10 mouse cellular contexts compared by ENCODE assay signal in the genomic region with DNA sequence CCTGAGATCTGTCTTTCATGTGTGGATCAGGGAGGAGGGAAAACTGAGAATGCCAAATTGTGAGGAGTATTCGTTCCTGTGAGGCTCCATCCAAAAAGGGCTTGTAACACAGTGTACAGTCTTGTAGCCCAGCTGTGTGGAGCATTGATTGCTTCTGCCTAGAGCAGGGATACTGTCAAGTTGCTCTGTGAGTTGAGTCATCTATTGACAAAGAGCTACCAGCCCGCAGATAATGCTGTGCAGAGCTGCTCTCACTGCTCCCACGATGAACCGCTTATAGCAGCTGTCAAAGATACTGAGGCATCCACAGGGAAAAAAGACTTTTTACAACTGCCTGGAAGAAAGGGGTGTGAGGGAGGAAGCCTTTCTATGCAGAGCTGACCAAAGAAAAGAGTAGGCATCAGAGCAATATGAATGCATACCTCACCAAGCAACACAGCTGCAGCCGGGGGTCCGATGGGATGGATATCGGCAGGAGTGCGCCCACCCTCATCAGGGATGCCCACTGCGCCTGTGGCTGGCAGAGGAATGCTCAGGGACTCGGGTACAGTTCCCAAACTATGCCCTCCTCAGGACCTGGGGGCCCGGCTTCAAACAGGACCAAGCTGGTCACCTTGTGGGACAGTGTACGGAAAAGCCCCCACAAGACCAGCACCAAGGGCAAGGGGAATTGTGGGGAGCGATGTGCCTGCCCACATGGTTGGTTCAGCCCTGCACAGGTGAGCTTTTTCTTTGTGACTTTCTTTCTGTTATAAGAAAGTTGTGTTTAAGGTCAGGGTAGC.
A peak's percentile ranks its signal among the peaks of the same experiment; 100 is the strongest.
DNase-seq lines count a peak whose midpoint lies in the region; ATAC-seq and TF ChIP-seq lines count a peak whose summit lies in the region.
"Had no signal": no experiment of that assay in that cellular context is flagged by ENCODE, and none has a peak within 500 bp of the region (broad histone marks: within the 10 kb centered on the region; RNA-seq: fewer than 3 reads in every experiment).

No protein-coding gene starts in this region.

- no peak overlapping the region for H3K27ac ChIP-seq in liver, postnatal 0 days (ENCODE audit: low read depth)
- H3K27ac ChIP-seq: heart, embryonic 10.5 days; liver, embryonic 12.5 days had no signal

- no peak overlapping the region for H3K4me3 ChIP-seq in liver, postnatal 0 days (ENCODE audit: low read depth, low read length)
- H3K4me3 ChIP-seq: heart, embryonic 10.5 days; liver, embryonic 12.5 days had no signal

- no peaks in the 10 kb centered on the region for H3K9me3 ChIP-seq in liver, postnatal 0 days (ENCODE audit: low read length)
- H3K9me3 ChIP-seq: heart, embryonic 10.5 days; liver, embryonic 12.5 days had no signal

- no peaks in the 10 kb centered on the region for H3K36me3 ChIP-seq in liver, postnatal 0 days (replicated peaks; ENCODE audit: insufficient read depth, low read length)
- H3K36me3 ChIP-seq: heart, embryonic 10.5 days; liver, embryonic 12.5 days had no signal

- H3K4me2 ChIP-seq in liver, postnatal 0 days (ENCODE audit: low read depth, low read length) = no peak overlapping the region
- H3K4me2 ChIP-seq: liver, embryonic 12.5 days had no signal

- in situ Hi-C loops in Patski (cut with MboI; ENCODE audit: low pct_unique_long_range_greater_than_20kb) = no loop called here

- H3K4me1 ChIP-seq in liver, postnatal 0 days (ENCODE audit: insufficient read depth) = no peaks in the 10 kb centered on the region
- H3K4me1 ChIP-seq: heart, embryonic 10.5 days; liver, embryonic 12.5 days had no signal

- no peak for TF ChIP-seq CTCF in Patski (IDR thresholded peaks at IDR 0.05)
- TF ChIP-seq CTCF in liver, postnatal 0 days (IDR thresholded peaks at IDR 0.05; ENCODE audit: low read depth) = no peak

- no peak for TF ChIP-seq EP300 in liver, postnatal 0 days (IDR thresholded peaks at IDR 0.05; ENCODE audit: low read depth)

- H3K9ac ChIP-seq in liver, postnatal 0 days (replicated peaks) = no peak overlapping the region
- H3K9ac ChIP-seq: liver, embryonic 12.5 days had no signal

- 68% methylated on average over 13 of the region's 13 CpGs for WGBS in liver, postnatal 0 days (ENCODE audit: insufficient replicate concordance)

- CTCF ChIA-PET in Patski (lab: Charles Lee) = interaction anchor here (1.8 kb wide), 1 partner anchor 7 kb away, joined by 4 read pairs; no protein-coding TSS in a partner anchor

- peaks cover 31% of the 10 kb centered on the region for H3K27me3 ChIP-seq in Patski
- no peaks in the 10 kb centered on the region for H3K27me3 ChIP-seq in liver, postnatal 0 days (ENCODE audit: insufficient read depth, low read length)
- H3K27me3 ChIP-seq: liver, embryonic 12.5 days had no signal

- ATAC-seq in Patski = peak; percentile 35
- no peak for ATAC-seq in liver, postnatal 0 days
- ATAC-seq: liver, embryonic 12.5 days had no signal

- POLR2A ChIA-PET in Patski (lab: Charles Lee) = interaction anchor here (0.5 kb wide), 1 partner anchor 842 kb away, joined by 3 read pairs; no protein-coding TSS in a partner anchor

- peak; percentile 37 for DNase-seq in Muller cell, postnatal 12 days (ENCODE audit: inconsistent ontology term)
- no peak for DNase-seq in Patski (ENCODE audit: low read depth, low spot score)
- peak; percentile 23 to 41 for DNase-seq in frontal cortex, postnatal 25 days (ENCODE audit: low spot score in 2 of 2)
- DNase-seq in left cerebral cortex, adult 9 months (ENCODE audit: low spot score in 2 of 2) = peak; percentile 56 to 72
- no peak for DNase-seq in liver, postnatal 0 days
- no peak for DNase-seq in heart, adult 8-10 months (ENCODE audit: low spot score)
- DNase-seq in kidney, postnatal 4 days = no peak
- no peak for DNase-seq in lung, postnatal 36 days

Comparison
In these comparisons a context has a peak if more than half of its experiments do, and no peak if none do; other contexts are left out.
1. DNase-seq: peak in Muller cell, postnatal 12 days (single experiment), frontal cortex, postnatal 25 days (2 of 2) and left cerebral cortex, adult 9 months (2 of 2); none in Patski (single experiment), liver, postnatal 0 days (single experiment), heart, adult 8-10 months (single experiment), kidney, postnatal 4 days (0 of 2) and lung, postnatal 36 days (single experiment).